Mouse (Mus musculus) MEL (cell line): Measurements from ENCODE around the gene Tbck. TPM values are rescaled to one million over a fixed set of nuclear protein-coding genes. Genes with fewer than 3 reads are reported as not detected.

ENCODE experiments used
- DNase-seq: peaks from one replicate; pipeline ENCODE4 v3.0.0; 2011; ENCODE audit warnings: low read depth, low spot score
- H3K27ac ChIP-seq: 2 replicates; pipeline ENCODE4 v1.5.1; 2012; ENCODE audit warnings: low read depth, mild to moderate bottlenecking, control low read depth, low read length, moderate library complexity; ENCODE audit not compliant: control insufficient read depth
- H3K27me3 ChIP-seq, 2 experiments: fragments of 150-350 bp in 1 of 2; sonication (generic) in 1 of 2; 2 replicates each; pipeline ENCODE4 v1.6.1; 2012; ENCODE audit warnings: low read length in 2 of 2, mild to moderate bottlenecking in 2 of 2, improper control_type of control experiment in 1 of 2, moderate library complexity in 1 of 2; ENCODE audit not compliant: insufficient read depth in 2 of 2, control insufficient read depth in 1 of 2
- H3K36me3 ChIP-seq, 2 experiments: 2 replicates each; pipeline ENCODE4 v1.6.1; 2012 to 2014; ENCODE audit warnings: low read length in 2 of 2, improper control_type of control experiment in 1 of 2, inconsistent platforms in 1 of 2, mild to moderate bottlenecking in 1 of 2; ENCODE audit not compliant: insufficient read depth in 2 of 2, control insufficient read depth in 1 of 2
- H3K4me1 ChIP-seq, 2 experiments: fragments of 150-350 bp in 1 of 2; sonication (generic) in 1 of 2; 2 replicates each; pipeline ENCODE4 v1.6.1; 2012; ENCODE audit warnings: low read length in 2 of 2, improper control_type of control experiment in 1 of 2, mild to moderate bottlenecking in 1 of 2; ENCODE audit not compliant: insufficient read depth in 2 of 2, control insufficient read depth in 1 of 2
- H3K4me3 ChIP-seq, 2 experiments: fragments of 150-350 bp in 1 of 2; sonication (generic) in 1 of 2; 2 replicates each; pipeline ENCODE4 v1.5.1; 2012; ENCODE audit warnings: low read depth in 2 of 2, low read length in 2 of 2, mild to moderate bottlenecking in 2 of 2, moderate library complexity in 2 of 2, control low read depth in 1 of 2, improper control_type of control experiment in 1 of 2; ENCODE audit not compliant: control insufficient read depth in 1 of 2, insufficient read depth in 1 of 2
- H3K79me2 ChIP-seq: 2 replicates; pipeline ENCODE4 v1.6.1; 2012; ENCODE audit warnings: mild to moderate bottlenecking, low read length, moderate library complexity; ENCODE audit not compliant: control insufficient read depth, poor library complexity, insufficient read depth
- H3K9ac ChIP-seq: 2 replicates; pipeline ENCODE4 v1.6.1; 2012; ENCODE audit warnings: low read depth, mild to moderate bottlenecking, control low read depth, low read length, moderate library complexity; ENCODE audit not compliant: control insufficient read depth, poor library complexity, severe bottlenecking
- H3K9me3 ChIP-seq: fragments of 150-350 bp; sonication (generic); replicated peaks from 2 replicates; pipeline ENCODE4 v1.6.1; 2012; ENCODE audit warnings: mild to moderate bottlenecking, low read length, improper control_type of control experiment, moderate library complexity; ENCODE audit not compliant: insufficient read depth
- BHLHE40 ChIP-seq: IDR thresholded peaks from 2 replicates; pipeline ENCODE4 v1.6.1; 2012; ENCODE audit warnings: low read depth, mild to moderate bottlenecking, inconsistent platforms, low read length, improper control_type of control experiment, borderline replicate concordance
- CHD1 ChIP-seq: IDR thresholded peaks from 2 replicates; pipeline ENCODE4 v1.6.1; 2012; ENCODE audit warnings: low read depth, mild to moderate bottlenecking, inconsistent platforms, low read length, improper control_type of control experiment
- ETS1 ChIP-seq: IDR thresholded peaks from 2 replicates; pipeline ENCODE4 v1.6.1; 2012; ENCODE audit warnings: low read depth, mild to moderate bottlenecking, inconsistent platforms, low read length, improper control_type of control experiment, moderate library complexity
- GATA1 ChIP-seq: IDR thresholded peaks from 2 replicates; pipeline ENCODE4 v1.6.1; 2011; ENCODE audit warnings: low read depth, low read length, improper control_type of control experiment
- HCFC1 ChIP-seq: IDR thresholded peaks from 2 replicates; pipeline ENCODE4 v1.6.1; 2012; ENCODE audit warnings: low read depth, mild to moderate bottlenecking, inconsistent platforms, low read length, improper control_type of control experiment, moderate library complexity
- KAT2A ChIP-seq: conservative IDR thresholded peaks from 2 replicates; pipeline ENCODE4 v1.6.1; 2012; ENCODE audit warnings: low read depth, low read length, improper control_type of control experiment, inconsistent platforms
- MAFK ChIP-seq: IDR thresholded peaks from 2 replicates; pipeline ENCODE4 v1.6.1; 2011; ENCODE audit warnings: low read depth, mild to moderate bottlenecking, low read length, improper control_type of control experiment, borderline replicate concordance
- MAX ChIP-seq: IDR thresholded peaks from 2 replicates; pipeline ENCODE4 v1.6.1; 2011; ENCODE audit warnings: low read length, improper control_type of control experiment
- NRF1 ChIP-seq: IDR thresholded peaks from 2 replicates; pipeline ENCODE4 v1.6.1; 2014; ENCODE audit warnings: low read depth, mild to moderate bottlenecking, inconsistent platforms, low read length, improper control_type of control experiment, moderate library complexity; ENCODE audit not compliant: poor library complexity, insufficient read depth, severe bottlenecking
- POLR2AphosphoS2 ChIP-seq: IDR thresholded peaks from 2 replicates; pipeline ENCODE4 v1.6.1; 2011; ENCODE audit warnings: low read length, improper control_type of control experiment
- POLR2AphosphoS5 ChIP-seq: IDR thresholded peaks from 2 replicates; pipeline ENCODE4 v1.6.1; 2012; ENCODE audit warnings: low read depth, borderline replicate concordance, mild to moderate bottlenecking, inconsistent platforms, low read length, moderate library complexity, mixed read lengths
- RAD21 ChIP-seq: IDR thresholded peaks from 2 replicates; pipeline ENCODE4 v1.6.1; 2011; ENCODE audit warnings: mild to moderate bottlenecking, low read depth, low read length, improper control_type of control experiment
- RCOR1 ChIP-seq: IDR thresholded peaks from 2 replicates; pipeline ENCODE4 v1.6.1; 2012; ENCODE audit warnings: low read depth, mild to moderate bottlenecking, inconsistent platforms, low read length, improper control_type of control experiment
- SIN3A ChIP-seq: IDR thresholded peaks from 2 replicates; pipeline ENCODE4 v1.6.1; 2012; ENCODE audit warnings: low read length, improper control_type of control experiment, inconsistent platforms
- SMC3 ChIP-seq: IDR thresholded peaks from 2 replicates; pipeline ENCODE4 v1.6.1; 2011; ENCODE audit warnings: low read depth, low read length, improper control_type of control experiment
- TAL1 ChIP-seq: IDR thresholded peaks from 2 replicates; pipeline ENCODE4 v1.6.1; 2012; ENCODE audit warnings: mild to moderate bottlenecking, inconsistent platforms, low read length, moderate library complexity, mixed read lengths
- UBTF ChIP-seq: IDR thresholded peaks from 2 replicates; pipeline ENCODE4 v1.6.1; 2012; ENCODE audit warnings: low read depth, mild to moderate bottlenecking, inconsistent platforms, low read length, improper control_type of control experiment, moderate library complexity, borderline replicate concordance; ENCODE audit not compliant: insufficient read depth
- ZC3H11A ChIP-seq: IDR thresholded peaks from 2 replicates; pipeline ENCODE4 v1.6.1; 2012; ENCODE audit warnings: low read depth, mild to moderate bottlenecking, inconsistent platforms, low read length, improper control_type of control experiment
- ZMIZ1 ChIP-seq: IDR thresholded peaks from 2 replicates; pipeline ENCODE4 v1.6.1; 2012; ENCODE audit warnings: low read depth, mild to moderate bottlenecking, inconsistent platforms, low read length, improper control_type of control experiment, moderate library complexity
- polyA plus RNA-seq, 2 experiments: library from polyadenylated mRNA; stranded (reverse) in 1 of 2; unstranded in 1 of 2; fragments of >175 nt in 1 of 2; fragments of >200 nt in 1 of 2; gene quantifications; 2 replicates each; pipeline versions ENCODE4 v1.2.1 to v1.2.4; 2012; ENCODE audit warnings: low replicate concordance in 2 of 2, low read depth in 1 of 2; ENCODE audit not compliant: insufficient read length in 2 of 2, insufficient read depth in 1 of 2, missing spikeins in 1 of 2
- total RNA-seq: library from RNA; depleted of rRNA; stranded (reverse); fragments of 300-350 nt; gene quantifications from 2 replicates; pipeline ENCODE4 v1.2.3, GENCODE M21; 2012

Tbck gene
- total and polyA plus RNA-seq, 3 experiments = 4.6 to 7.5 TPM; not detected in 1

- Histone ChIP-seq H3K4me3 (no peak overlapping the region), H3K27ac (no peak overlapping the region), H3K79me2 (no peaks in the 10 kb centered on the region), H3K4me1 (no peaks in the 10 kb centered on the region), H3K9ac (no peak overlapping the region), H3K27me3 (peaks cover 3 to 4% of the 10 kb centered on the region in 2 experiments; a peak in 3 of 4 replicates), H3K9me3 (no peaks in the 10 kb centered on the region), H3K36me3 (no peaks in the 10 kb centered on the region)
- DNase-seq = no peak
- TF ChIP-seq CHD1 (no peak), ETS1 (no peak), RAD21 (no peak), SMC3 (no peak), KAT2A (no peak), RCOR1 (no peak), HCFC1 (no peak), MAX (no peak), TAL1 (no peak), POLR2AphosphoS2 (no peak), NRF1 (no peak), MAFK (no peak), SIN3A (no peak), UBTF (no peak), ZC3H11A (no peak), POLR2AphosphoS5 (no peak), BHLHE40 (no peak)
These were observed 192.2 kb downstream of the Tbck start for GRCm38 (mm10) chr3:132876011-132876708.

GRCm38 (mm10) chr3:132876933-132877676 is 193.2 kb downstream of the Tbck start:
- no peaks in the 10 kb centered on the region for H3K4me1 ChIP-seq
- no peak for DNase-seq
- no peaks in the 10 kb centered on the region for H3K36me3 ChIP-seq
- no peaks in the 10 kb centered on the region for H3K79me2 ChIP-seq
- no peak overlapping the region for H3K4me3 ChIP-seq
- H3K9ac ChIP-seq = no peak overlapping the region
- H3K9me3 ChIP-seq = no peaks in the 10 kb centered on the region
- TF ChIP-seq SIN3A (no peak), ZMIZ1 (no peak), GATA1 (no peak)
- H3K27ac ChIP-seq = no peak overlapping the region
- H3K27me3 ChIP-seq = peaks cover 3 to 4% of the 10 kb centered on the region in 2 experiments; a peak in 3 of 4 replicates
